Mouse (Mus musculus) embryonic fibroblast, embryonic 13.5 days (primary cell): ENCODE results near the gene Msantd3. TPM values are rescaled to one million over a fixed set of nuclear protein-coding genes. Genes with fewer than 3 reads are reported as not detected.

ENCODE experiments used
- H3K27ac ChIP-seq: 2 replicates; pipeline ENCODE4 v1.5.1; 2012; ENCODE audit warnings: low read length, control low read depth, inconsistent platforms; ENCODE audit not compliant: insufficient read depth
- H3K4me1 ChIP-seq: 2 replicates; pipeline ENCODE4 v1.6.1; 2011; ENCODE audit warnings: low read length; ENCODE audit not compliant: control insufficient read depth, insufficient read depth
- H3K4me3 ChIP-seq: 2 replicates; pipeline ENCODE4 v1.5.1; 2011; ENCODE audit warnings: mild to moderate bottlenecking, control low read depth, low read length; ENCODE audit not compliant: insufficient read depth
- CTCF ChIP-seq: IDR thresholded peaks from 2 replicates; pipeline ENCODE4 v1.5.1; 2011; ENCODE audit warnings: mild to moderate bottlenecking, control low read depth, low read length, moderate library complexity, borderline replicate concordance; ENCODE audit not compliant: insufficient read depth
- POLR2A ChIP-seq: IDR thresholded peaks from 2 replicates; pipeline ENCODE4 v1.6.1; 2011; ENCODE audit warnings: low read depth, mild to moderate bottlenecking, control low read depth, low read length, moderate library complexity
- polyA plus RNA-seq: library from polyadenylated mRNA; stranded (reverse); fragments of >200 nt; gene quantifications from 2 replicates; pipeline ENCODE4 v1.2.4, GENCODE M21; 2011; ENCODE audit warnings: low read depth; ENCODE audit not compliant: missing spikeins, insufficient read length

Msantd3 gene
- polyA plus RNA-seq, 1 experiment = 37.3 TPM

DNA sequence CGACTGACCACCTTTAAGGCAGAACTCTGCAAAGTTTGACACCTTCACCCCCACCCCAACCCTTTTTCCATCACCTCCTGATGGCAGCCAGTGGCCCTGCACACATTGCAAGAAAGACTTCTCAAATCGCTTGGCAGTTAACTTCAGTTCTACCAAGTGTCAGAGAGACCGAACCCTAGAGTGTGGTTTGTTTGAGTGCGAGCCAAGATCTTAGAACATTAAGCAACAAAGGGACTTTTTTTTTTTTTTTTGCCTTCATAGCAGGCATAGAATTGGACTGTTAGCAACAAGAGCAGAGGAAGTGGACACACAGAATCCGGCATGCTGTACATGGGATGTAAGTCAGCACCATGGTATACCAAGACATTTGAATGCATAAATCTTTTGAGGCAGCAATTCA is 9.9 kb downstream of the Msantd3 start:
- peaks cover 8% of the 10 kb centered on the region; the same call in 1 of the 2 replicates for H3K4me1 ChIP-seq
- no peak for TF ChIP-seq POLR2A
- TF ChIP-seq CTCF = no peak
- H3K4me3 ChIP-seq = no peak overlapping the region
- H3K27ac ChIP-seq = no peak overlapping the region

DNA sequence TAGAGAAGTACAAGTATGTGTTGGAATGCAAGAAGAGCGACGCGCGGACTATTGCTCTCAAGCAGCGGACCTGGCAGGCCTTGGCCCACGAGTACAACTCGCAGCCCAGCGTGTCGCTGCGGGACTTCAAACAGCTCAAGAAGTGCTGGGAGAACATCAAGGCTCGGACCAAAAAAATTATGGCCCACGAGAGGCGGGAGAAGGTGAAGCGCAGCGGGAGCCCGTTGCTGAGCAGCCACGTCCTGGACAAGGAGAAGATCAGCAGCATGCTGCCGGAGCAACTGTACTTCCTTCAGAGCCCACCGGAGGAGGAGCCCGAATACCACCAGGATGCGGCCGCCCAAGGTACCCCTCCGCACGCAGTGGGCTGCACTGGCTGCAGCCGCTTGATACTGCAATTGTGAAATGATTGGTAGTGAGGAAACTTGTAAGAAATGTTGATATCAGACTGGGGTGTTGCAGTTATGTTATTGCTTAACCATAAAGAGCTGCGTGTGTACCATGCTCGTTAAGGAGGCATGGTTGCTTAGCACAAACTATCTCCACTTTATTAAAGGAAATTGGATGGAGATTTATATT is 12.8 kb downstream of the Msantd3 start:
- Histone ChIP-seq H3K4me1 (peaks cover 5% of the 10 kb centered on the region; the same call in 1 of the 2 replicates), H3K4me3 (no peak overlapping the region), H3K27ac (no peak overlapping the region)
- TF ChIP-seq CTCF = no peak
- TF ChIP-seq POLR2A = no peak

DNA sequence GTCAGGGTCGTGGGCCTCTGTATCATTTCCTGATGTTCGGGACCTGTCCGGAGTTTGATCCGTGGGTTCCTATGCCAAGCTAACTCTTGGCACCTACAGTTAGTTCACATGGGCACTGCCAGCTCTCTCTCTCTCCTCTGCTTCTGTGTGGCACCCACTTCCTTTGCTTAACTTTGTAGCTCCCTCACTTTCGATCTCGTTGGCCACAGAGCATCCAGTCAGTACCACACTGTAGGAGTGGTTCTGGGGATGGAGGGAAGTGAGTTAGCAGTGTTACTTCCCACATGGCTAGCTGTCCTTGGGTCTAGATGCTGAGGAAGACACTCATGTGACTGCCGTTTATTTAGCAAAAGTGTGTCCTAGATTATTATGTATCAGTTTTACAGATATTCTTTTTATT is 14.4 kb downstream of the Msantd3 start:
- Histone ChIP-seq H3K4me1 (peaks cover 5% of the 10 kb centered on the region; the same call in 1 of the 2 replicates), H3K4me3 (no peak overlapping the region), H3K27ac (no peak overlapping the region)
- TF ChIP-seq CTCF (no peak), POLR2A (no peak)

DNA sequence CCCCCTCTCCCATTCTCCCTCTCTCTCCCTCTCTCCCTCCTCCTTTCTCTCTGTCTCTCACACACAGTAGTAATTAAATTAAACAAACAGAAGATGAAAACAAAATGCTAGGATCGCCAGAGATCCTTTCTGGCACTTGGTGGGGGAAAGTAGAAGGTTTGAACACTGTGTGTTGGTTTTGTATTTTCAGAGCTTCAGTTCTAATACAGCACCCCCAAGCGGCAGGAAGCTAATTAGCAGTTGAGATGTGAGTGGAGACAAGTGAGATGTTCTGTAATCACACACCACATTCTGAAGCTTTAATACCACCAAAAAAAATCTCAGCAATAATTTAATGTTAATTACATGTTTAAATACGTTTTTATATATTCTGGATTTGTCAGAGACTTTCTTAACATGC is 16.0 kb downstream of the Msantd3 start:
- Histone ChIP-seq H3K4me3 (no peak overlapping the region), H3K27ac (no peak overlapping the region)
- no peak for TF ChIP-seq POLR2A
- no peak for TF ChIP-seq CTCF

DNA sequence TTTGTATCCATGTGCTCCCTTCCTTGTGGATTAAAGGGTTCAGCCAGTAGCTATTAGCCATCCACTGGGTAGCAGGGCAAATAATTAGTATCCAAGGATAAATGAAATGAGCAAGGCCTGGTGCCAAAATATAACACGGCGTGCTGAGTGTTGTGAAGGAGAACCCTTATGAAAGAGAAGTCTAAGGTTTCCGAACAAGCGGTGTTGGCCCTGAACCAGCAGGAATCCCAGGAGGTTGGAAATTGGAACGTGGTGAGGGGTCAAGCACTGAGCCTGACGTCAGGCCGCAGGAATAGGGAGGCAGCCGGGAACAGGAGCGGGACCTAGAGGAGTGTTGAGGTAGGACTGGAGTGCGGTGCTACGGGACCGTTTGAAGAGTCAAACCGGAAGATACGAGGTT is 19.9 kb downstream of the Msantd3 start:
- Histone ChIP-seq H3K27ac (no peak overlapping the region), H3K4me3 (no peak overlapping the region), H3K4me1 (no peaks in the 10 kb centered on the region)
- no peak for TF ChIP-seq POLR2A
- TF ChIP-seq CTCF = no peak

More for the DNA sequence above, 16.0 kb downstream of the Msantd3 start:
- H3K4me1 ChIP-seq = no peaks in the 10 kb centered on the region

DNA sequence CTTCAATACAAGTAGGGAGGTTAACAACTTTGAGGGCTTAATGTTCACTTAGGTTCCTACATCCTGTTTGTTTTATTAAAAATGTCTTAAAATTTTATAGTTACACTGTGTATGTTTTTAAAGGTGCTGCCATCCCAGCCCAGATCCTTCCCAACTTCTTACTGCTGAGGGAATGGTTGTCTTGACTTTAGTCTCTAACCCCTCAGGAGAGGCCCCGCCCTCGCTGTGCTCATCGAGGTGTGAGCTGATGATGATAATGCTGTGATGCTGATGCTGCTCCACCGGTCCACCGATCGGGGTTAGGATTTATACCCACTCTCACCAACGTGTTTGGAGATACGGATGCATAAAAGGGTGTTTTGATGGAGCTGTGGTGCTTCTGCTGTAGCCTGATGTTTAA is 22.1 kb downstream of the Msantd3 start:
- TF ChIP-seq POLR2A = no peak
- no peak for TF ChIP-seq CTCF
- Histone ChIP-seq H3K4me1 (no peaks in the 10 kb centered on the region), H3K4me3 (no peak overlapping the region), H3K27ac (no peak overlapping the region)

DNA sequence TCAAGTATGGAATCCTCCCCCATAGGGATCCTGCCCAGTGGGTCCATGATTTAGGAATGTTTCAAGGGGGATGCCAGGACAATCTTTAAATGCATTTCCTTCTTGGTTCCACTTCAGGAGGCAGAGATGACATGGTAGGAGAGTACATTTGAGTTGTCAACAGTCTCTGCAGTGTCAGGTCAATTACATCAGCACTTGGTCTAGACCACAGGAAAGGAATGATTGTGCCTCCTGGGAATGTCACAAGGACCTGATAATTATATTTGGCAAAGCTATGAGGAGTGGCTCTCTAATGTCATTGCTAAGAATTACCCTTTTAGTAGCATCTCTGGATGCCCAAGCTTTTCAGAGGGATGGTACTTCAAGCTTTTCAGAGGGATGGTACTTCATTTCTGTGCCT is 25.2 kb downstream of the Msantd3 start:
- Histone ChIP-seq H3K27ac (no peak overlapping the region), H3K4me1 (peaks cover 2% of the 10 kb centered on the region; the same call in 1 of the 2 replicates)
- TF ChIP-seq POLR2A (no peak), CTCF (no peak)

DNA sequence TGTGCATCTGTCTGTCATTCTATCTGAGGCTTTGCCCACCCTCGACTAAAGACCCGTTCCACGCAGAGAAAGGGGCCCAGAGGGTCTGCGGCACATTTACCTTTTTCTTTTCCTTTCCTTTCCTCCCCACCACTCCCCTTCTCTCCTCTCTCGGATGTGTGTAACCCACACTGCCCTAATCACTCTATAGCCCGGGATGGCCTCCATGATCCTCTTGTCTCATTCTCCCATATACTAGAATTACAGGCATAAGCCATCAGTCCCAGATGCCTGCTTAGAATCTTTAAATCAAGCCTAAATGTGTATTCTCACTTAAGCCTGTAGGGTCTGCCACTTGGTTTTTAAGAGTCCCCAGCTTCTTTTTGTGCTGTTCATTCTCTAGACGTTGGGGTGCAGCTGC is 36.6 kb downstream of the Msantd3 start:
- Histone ChIP-seq H3K27ac (no peak overlapping the region), H3K4me1 (no peaks in the 10 kb centered on the region; the same call in 1 of the 2 replicates), H3K4me3 (no peak overlapping the region)
- no peak for TF ChIP-seq POLR2A
- TF ChIP-seq CTCF = no peak

More for the DNA sequence above, 25.2 kb downstream of the Msantd3 start:
- H3K4me3 ChIP-seq = no peak overlapping the region

DNA sequence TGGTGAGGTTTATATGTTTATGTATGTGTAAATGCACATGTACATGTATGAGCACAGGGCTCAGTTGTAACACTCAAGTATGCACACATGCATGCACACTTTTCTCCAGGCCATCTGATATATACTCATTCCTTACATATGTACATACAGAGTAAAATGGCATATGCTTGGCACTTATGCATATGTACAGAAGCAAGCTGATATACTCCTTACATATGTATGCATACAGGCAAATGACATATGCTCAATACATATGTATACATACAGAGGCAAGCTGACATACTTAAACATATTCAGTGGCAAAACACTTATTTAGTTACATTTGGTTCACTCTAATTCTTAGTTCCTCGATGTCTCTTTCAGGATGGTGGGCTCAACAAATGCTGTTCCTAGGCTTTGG is 38.1 kb downstream of the Msantd3 start:
- TF ChIP-seq POLR2A (no peak), CTCF (no peak)
- Histone ChIP-seq H3K4me3 (no peak overlapping the region), H3K4me1 (no peaks in the 10 kb centered on the region; the same call in 1 of the 2 replicates), H3K27ac (no peak overlapping the region)

DNA sequence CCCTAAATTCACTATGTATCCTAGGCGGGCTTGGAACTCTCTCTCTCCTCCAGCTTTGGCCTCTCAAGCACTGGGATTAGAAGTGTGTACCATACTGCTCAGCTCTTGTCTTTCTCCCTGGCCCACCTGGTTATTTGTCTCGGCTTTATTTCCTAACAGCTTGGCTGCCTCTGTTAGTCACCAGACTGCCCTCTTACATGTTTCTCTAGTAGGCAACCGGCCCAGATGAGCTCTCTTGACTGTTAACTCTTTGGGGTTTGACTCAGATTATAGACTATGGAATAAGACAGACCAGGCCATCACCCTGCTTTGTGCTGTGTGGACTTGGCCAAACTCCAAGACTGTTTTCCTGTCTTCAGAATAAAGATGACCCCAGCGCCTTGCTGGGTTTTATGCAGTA is 38.7 kb downstream of the Msantd3 start:
- TF ChIP-seq CTCF = no peak
- no peak for TF ChIP-seq POLR2A
- Histone ChIP-seq H3K4me3 (no peak overlapping the region), H3K4me1 (no peaks in the 10 kb centered on the region; the same call in 1 of the 2 replicates), H3K27ac (no peak overlapping the region)

DNA sequence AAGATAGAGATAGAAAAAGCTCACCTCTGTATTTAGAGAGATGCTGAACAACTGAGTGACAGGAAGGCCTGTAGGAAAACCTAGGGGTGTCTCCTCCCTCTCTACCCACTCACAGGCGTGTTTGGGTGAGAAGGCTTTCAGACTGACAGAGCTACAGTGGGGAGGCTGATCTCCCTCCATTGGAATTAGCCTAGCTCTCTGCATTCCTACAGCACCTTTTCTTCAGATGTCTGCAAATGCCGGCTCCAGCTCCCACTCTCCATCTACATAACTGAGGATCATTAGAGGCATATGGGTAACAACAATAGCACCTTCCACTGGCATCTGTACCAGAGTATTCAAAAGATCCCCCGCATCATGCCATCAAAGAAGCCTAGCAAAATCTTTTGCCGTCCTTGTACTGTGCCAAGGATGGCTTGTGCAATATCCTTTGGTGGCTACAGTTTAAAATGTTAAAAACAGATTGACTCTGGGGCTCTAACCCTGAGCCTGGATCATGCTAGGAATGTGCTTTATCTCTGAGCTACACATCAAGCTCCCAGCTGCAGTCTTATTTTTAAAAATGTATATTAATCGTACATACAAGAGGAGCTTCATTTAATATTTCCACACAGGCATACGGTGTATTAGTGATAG is 39.9 kb downstream of the Msantd3 start:
- H3K27ac ChIP-seq = no peak overlapping the region
- H3K4me1 ChIP-seq = no peaks in the 10 kb centered on the region; the same call in 1 of the 2 replicates
- TF ChIP-seq POLR2A (no peak), CTCF (no peak)
- H3K4me3 ChIP-seq = no peak overlapping the region
